Mouse (Mus musculus) bone marrow macrophage, adult 2 months (primary cell): ENCODE data around the gene Camk1d.

Source experiments
- CTCF ChIP-seq: IDR thresholded peaks from 2 replicates; pipeline ENCODE4 v1.5.1; 2012; ENCODE audit warnings: low read depth, mild to moderate bottlenecking, low read length, moderate library complexity
- POLR2A ChIP-seq: IDR thresholded peaks from 2 replicates; pipeline ENCODE4 v1.6.1; 2012; ENCODE audit warnings: mild to moderate bottlenecking, low read depth, low read length, borderline replicate concordance

GRCm38 (mm10) chr2:5702370-5702769 is 11.9 kb downstream of the Camk1d start:
- TF ChIP-seq CTCF (no peak), POLR2A (no peak)
